Mouse (Mus musculus) heart, embryonic 15.5 days (tissue): ENCODE measurements around the gene Ahnak2. TPM values are rescaled to one million over a fixed set of nuclear protein-coding genes. Genes with fewer than 3 reads are reported as not detected.
A peak's percentile ranks its signal among the peaks of the same experiment; 100 is the strongest.
"Not testable (repeated sequence)": the region's sequence is repeated elsewhere in the genome, so short reads cannot be mapped to it uniquely, and the experiment has no call there.

Source experiments
- ATAC-seq: fragments of 200-750 bp; cut with Nextera tagmentation; replicated peaks from 2 replicates; pipeline ENCODE4 v1.8.0; 2017; ENCODE audit warnings: low read depth, moderate TSS enrichment; ENCODE audit not compliant: insufficient number of reproducible peaks, insufficient read depth, low FRiP score
- H3K27ac ChIP-seq: fragments of 300-500 bp; sonication (generic); 2 replicates; pipeline ENCODE4 v1.5.1; 2015; ENCODE audit warnings: mild to moderate bottlenecking, inconsistent platforms
- H3K27me3 ChIP-seq: fragments of 300-500 bp; sonication (generic); 2 replicates; pipeline ENCODE4 v1.6.1; 2015; ENCODE audit warnings: inconsistent platforms
- H3K36me3 ChIP-seq: fragments of 300-500 bp; sonication (generic); 2 replicates; pipeline ENCODE4 v1.6.1; 2015; ENCODE audit warnings: mild to moderate bottlenecking, inconsistent platforms
- H3K4me1 ChIP-seq: fragments of 300-500 bp; sonication (generic); replicated peaks from 2 replicates; pipeline ENCODE4 v1.6.1; 2015; ENCODE audit warnings: inconsistent platforms
- H3K4me2 ChIP-seq: fragments of 300-500 bp; sonication (generic); 2 replicates; pipeline ENCODE4 v1.6.1; 2015; ENCODE audit warnings: inconsistent platforms, mild to moderate bottlenecking, moderate library complexity
- H3K4me3 ChIP-seq: fragments of 300-500 bp; sonication (generic); 2 replicates; pipeline ENCODE4 v1.5.1; 2015; ENCODE audit warnings: mild to moderate bottlenecking, inconsistent platforms
- H3K9ac ChIP-seq: fragments of 300-500 bp; sonication (generic); 2 replicates; pipeline ENCODE4 v1.6.1; 2015; ENCODE audit warnings: mild to moderate bottlenecking, inconsistent platforms
- H3K9me3 ChIP-seq: fragments of 300-500 bp; sonication (generic); replicated peaks from 2 replicates; pipeline ENCODE4 v1.6.1; 2016; ENCODE audit warnings: inconsistent platforms
- WGBS: fragments of 180-500 bp; shearing (Covaris S2); methylation state at CpG from one replicate; pipeline ENCODE4 v1.1.7; 2015; ENCODE audit warnings: mixed read lengths; 5-methylcytosine and 5-hydroxymethylcytosine counted together
- polyA plus RNA-seq: library from polyadenylated mRNA; unstranded; fragments of >200 nt; fragmentation: Nextera tagmentation; extraction: Ambion mirVana; gene quantifications from 2 replicates; pipeline ENCODE4 v1.2.1, GENCODE M21; 2015

Gene Ahnak2
- polyA plus RNA-seq, 1 experiment from 2014 or later: 2.1 TPM

DNA sequence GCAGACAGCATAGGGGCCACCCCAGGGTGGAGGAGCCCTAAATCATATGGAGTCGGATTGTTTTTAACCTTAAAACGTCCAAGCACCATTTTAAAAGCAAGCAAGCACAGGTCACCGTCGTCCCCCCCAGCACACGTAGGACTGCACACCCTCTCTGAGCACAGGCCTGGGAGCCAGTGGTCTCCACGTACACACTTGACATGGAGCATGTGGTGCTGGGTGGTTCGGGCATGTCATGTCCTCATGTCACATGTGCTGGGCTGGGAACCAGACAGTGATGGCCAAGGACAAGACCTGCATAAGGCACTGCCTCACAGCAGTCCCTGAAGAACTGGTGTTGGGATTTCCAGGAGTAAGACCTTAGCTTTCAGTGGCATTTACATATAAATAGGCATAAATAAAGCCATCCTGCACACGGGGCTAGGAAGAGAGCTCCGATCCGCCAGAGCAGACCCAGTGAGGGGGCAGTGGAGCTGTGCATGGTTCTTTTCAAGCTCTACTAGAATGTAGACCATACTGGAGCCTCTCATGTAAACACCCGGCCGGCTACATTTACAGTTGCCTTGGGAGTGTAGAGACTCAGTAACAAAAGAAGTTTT, 18.0 kb upstream of the Ahnak2 start:
- peaks cover 48% of the 10 kb centered on the region for H3K4me1 ChIP-seq
- ATAC-seq: no peak; the same call in 1 of the 2 replicates
- H3K9ac ChIP-seq: no peak overlapping the region
- H3K27ac ChIP-seq: no peak overlapping the region
- H3K27me3 ChIP-seq: no peaks in the 10 kb centered on the region
- WGBS: 82% methylated on average over 12 of the region's 12 CpGs
- H3K4me2 ChIP-seq: no peak overlapping the region
- no peaks in the 10 kb centered on the region for H3K9me3 ChIP-seq
- H3K4me3 ChIP-seq: no peak overlapping the region
- peaks cover 30% of the 10 kb centered on the region for H3K36me3 ChIP-seq

- 92% methylated on average over 8 of the region's 8 CpGs for WGBS
- Histone ChIP-seq H3K4me3 (no peak overlapping the region), H3K36me3 (peaks cover 30% of the 10 kb centered on the region)
Measured at GRCm38 (mm10) chr12:112819057-112819662, 16.7 kb upstream of the Ahnak2 start.

GRCm38 (mm10) chr12:112816866-112817265, 14.4 kb upstream of the Ahnak2 start:
- H3K4me2 ChIP-seq, H3K9me3 ChIP-seq, H3K27me3 ChIP-seq, ATAC-seq, H3K9ac ChIP-seq, H3K4me3 ChIP-seq: not testable (repeated sequence)
- Histone ChIP-seq H3K36me3 (peaks cover 30% of the 10 kb centered on the region), H3K4me1 (peaks cover 23% of the 10 kb centered on the region), H3K27ac (0 out of 2 replicates have a peak overlapping the region, but pooled peaks have one; percentile 24)
- WGBS: 82% methylated on average over 7 of the region's 7 CpGs

More at GRCm38 (mm10) chr12:112819057-112819662, 16.7 kb upstream of the Ahnak2 start:
- Histone ChIP-seq H3K27me3 (no peaks in the 10 kb centered on the region), H3K27ac (no peak overlapping the region), H3K9ac (no peak overlapping the region), H3K9me3 (no peaks in the 10 kb centered on the region), H3K4me1 (peaks cover 36% of the 10 kb centered on the region), H3K4me2 (no peak overlapping the region)
- ATAC-seq: no peak

DNA sequence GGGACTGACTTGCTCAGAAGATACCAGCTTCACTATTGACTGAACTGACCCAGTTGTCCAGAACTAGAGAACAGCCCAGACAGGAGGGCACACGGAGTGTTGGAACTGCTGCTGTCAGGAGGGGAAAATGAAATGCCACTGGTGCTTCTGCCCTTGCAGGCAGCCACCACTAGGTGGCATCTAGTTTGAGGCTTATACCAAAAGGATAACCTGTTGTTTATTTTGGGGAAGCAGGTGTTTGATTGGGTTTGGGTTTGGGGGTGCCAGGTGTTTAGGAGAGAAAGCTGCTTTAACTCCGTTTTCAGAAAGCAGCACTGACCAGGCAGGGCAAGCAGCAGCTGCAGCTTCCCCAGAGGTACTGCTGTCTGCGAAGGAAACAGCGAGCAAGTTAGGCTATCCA, 13.8 kb upstream of the Ahnak2 start:
- Histone ChIP-seq H3K9me3 (no peaks in the 10 kb centered on the region), H3K9ac (no peak overlapping the region), H3K27ac (0 out of 2 replicates have a peak overlapping the region, but pooled peaks have one; percentile 24), H3K36me3 (peaks cover 27% of the 10 kb centered on the region), H3K4me1 (peaks cover 23% of the 10 kb centered on the region), H3K27me3 (no peaks in the 10 kb centered on the region), H3K4me2 (no peak overlapping the region), H3K4me3 (no peak overlapping the region)
- WGBS: 52% methylated on average over 4 of the region's 4 CpGs
- no peak for ATAC-seq

GRCm38 (mm10) chr12:112814682-112815470, 12.4 kb upstream of the Ahnak2 start:
- Histone ChIP-seq H3K9ac (no peak overlapping the region), H3K27ac (no peak overlapping the region), H3K27me3 (no peaks in the 10 kb centered on the region), H3K9me3 (no peaks in the 10 kb centered on the region), H3K36me3 (peaks cover 14% of the 10 kb centered on the region), H3K4me1 (peaks cover 28% of the 10 kb centered on the region), H3K4me2 (no peak overlapping the region), H3K4me3 (no peak overlapping the region)
- ATAC-seq: no peak
- 65% methylated on average over 14 of the region's 14 CpGs for WGBS

- 0 out of 2 replicates have a peak, but pooled peaks cover 4% of the 10 kb centered on the region for H3K36me3 ChIP-seq
- H3K4me1 ChIP-seq: peaks cover 39% of the 10 kb centered on the region
- WGBS: 91% methylated on average over 7 of the region's 7 CpGs
- no peak overlapping the region for H3K9ac ChIP-seq
- no peak overlapping the region for H3K4me2 ChIP-seq
- H3K9me3 ChIP-seq: no peaks in the 10 kb centered on the region
- ATAC-seq: no peak
- H3K4me3 ChIP-seq: no peak overlapping the region
- no peaks in the 10 kb centered on the region for H3K27me3 ChIP-seq
- H3K27ac ChIP-seq: no peak overlapping the region
Measured at GRCm38 (mm10) chr12:112813370-112813769, 10.9 kb upstream of the Ahnak2 start.

GRCm38 (mm10) chr12:112810092-112810885, 7.8 kb upstream of the Ahnak2 start:
- Histone ChIP-seq H3K4me1 (peaks cover 41% of the 10 kb centered on the region), H3K9me3 (no peaks in the 10 kb centered on the region), H3K27me3 (peaks cover 4% of the 10 kb centered on the region), H3K9ac (no peak overlapping the region), H3K4me2 (peak overlapping the region; percentile 98), H3K27ac (no peak overlapping the region), H3K4me3 (peak overlapping the region; percentile 82), H3K36me3 (no peaks in the 10 kb centered on the region)
- no peak for ATAC-seq
- WGBS: 41% methylated on average over 19 of the region's 19 CpGs

GRCm38 (mm10) chr12:112809641-112810040, 7.2 kb upstream of the Ahnak2 start:
- H3K4me1 ChIP-seq: peaks cover 41% of the 10 kb centered on the region
- peak overlapping the region; percentile 82 for H3K4me3 ChIP-seq
- H3K9me3 ChIP-seq: no peaks in the 10 kb centered on the region
- H3K36me3 ChIP-seq: no peaks in the 10 kb centered on the region
- H3K27me3 ChIP-seq: peaks cover 4% of the 10 kb centered on the region
- no peak for ATAC-seq
- WGBS: 17% methylated on average over 8 of the region's 8 CpGs
- peak overlapping the region; percentile 98 for H3K4me2 ChIP-seq
- peak overlapping the region; percentile 69 for H3K9ac ChIP-seq
- no peak overlapping the region for H3K27ac ChIP-seq

- H3K4me3 ChIP-seq: peak within 1 kb of the TSS; percentile 82
- H3K4me1 ChIP-seq: peaks cover 49% of the 10 kb centered on the region
- peaks cover 4% of the 10 kb centered on the region for H3K27me3 ChIP-seq
- H3K36me3 ChIP-seq: no peaks in the 10 kb centered on the region
- H3K9me3 ChIP-seq: no peaks in the 10 kb centered on the region
- 2% methylated on average over 64 of the region's 64 CpGs for WGBS
- H3K9ac ChIP-seq: peak within 1 kb of the TSS; percentile 69
- ATAC-seq: peak; percentile 87
- H3K4me2 ChIP-seq: peak within 1 kb of the TSS; percentile 98
- H3K27ac ChIP-seq: peak within 1 kb of the TSS; percentile 46
Measured at GRCm38 (mm10) chr12:112808587-112809364, 6.3 kb upstream of the Ahnak2 start, which contains the start of gene Clba1. Gene Clba1, plus strand, starts transcription at chr12:112808937.

- H3K9me3 ChIP-seq: no peaks in the 10 kb centered on the region
- WGBS: 68% methylated on average over 5 of the region's 5 CpGs
- H3K4me3 ChIP-seq: peak overlapping the region; percentile 82
- H3K27me3 ChIP-seq: peaks cover 6% of the 10 kb centered on the region
- no peaks in the 10 kb centered on the region for H3K36me3 ChIP-seq
- peak overlapping the region; percentile 98 for H3K4me2 ChIP-seq
- peak overlapping the region; percentile 46; the same call in 1 of the 2 replicates for H3K27ac ChIP-seq
- peak overlapping the region; percentile 31; the same call in 1 of the 2 replicates for H3K9ac ChIP-seq
- ATAC-seq: 0 out of 2 replicates have a peak, but pooled peaks have one; percentile 1
- H3K4me1 ChIP-seq: peaks cover 53% of the 10 kb centered on the region
Measured at GRCm38 (mm10) chr12:112808212-112808586, 5.7 kb upstream of the Ahnak2 start.
